Mouse (Mus musculus): ENCODE measurements at regions not wholly inside any gene's neighbourhood (a gene's known extent, or its start where the extent isn't known, plus 50 kb on each side); places are given as distances from the start of the nearest gene placed in this dataset.

DNA sequence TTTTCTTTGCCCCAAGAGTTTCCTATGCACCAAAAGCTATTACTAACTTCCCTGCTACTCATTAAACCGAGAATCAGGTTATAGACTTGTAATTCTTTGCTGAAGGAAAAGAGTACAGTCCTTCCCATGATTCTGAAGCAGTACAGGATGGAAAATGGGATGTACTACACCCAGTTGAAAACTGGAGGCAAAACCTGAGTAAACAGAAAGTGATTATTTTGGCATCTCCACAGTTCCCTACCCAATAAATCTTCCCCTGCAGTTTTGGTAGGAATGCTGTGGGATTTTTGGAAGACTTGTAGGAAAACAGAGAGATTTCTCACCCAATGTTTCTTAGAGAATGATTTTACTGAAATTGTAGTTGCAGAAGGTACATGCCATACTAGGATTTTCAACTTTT, 268.5 kb downstream of the Dio2 start:
- no peak for DNase-seq (ENCODE audit: low spot score)

DNA sequence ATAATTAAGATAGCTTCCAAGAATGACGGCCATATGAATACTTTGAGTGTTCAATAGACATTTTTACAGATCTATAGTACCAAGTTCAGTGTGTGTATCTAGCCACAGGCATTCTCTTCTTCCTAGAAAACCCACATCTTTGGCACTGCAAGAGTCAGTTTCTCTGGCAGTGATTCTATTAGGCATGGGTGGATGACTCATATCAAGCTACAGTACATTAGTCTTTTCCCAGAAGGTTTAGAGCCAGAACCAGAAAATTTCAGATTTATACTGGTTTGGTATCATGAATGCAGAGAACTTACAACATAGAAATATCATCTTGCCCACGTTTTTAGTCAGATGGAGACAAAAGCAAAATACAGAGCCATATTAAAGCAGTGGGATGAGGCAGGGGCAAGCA, 278.1 kb downstream of the Dio2 start:
- DNase-seq (ENCODE audit: low spot score), result no peak

DNA sequence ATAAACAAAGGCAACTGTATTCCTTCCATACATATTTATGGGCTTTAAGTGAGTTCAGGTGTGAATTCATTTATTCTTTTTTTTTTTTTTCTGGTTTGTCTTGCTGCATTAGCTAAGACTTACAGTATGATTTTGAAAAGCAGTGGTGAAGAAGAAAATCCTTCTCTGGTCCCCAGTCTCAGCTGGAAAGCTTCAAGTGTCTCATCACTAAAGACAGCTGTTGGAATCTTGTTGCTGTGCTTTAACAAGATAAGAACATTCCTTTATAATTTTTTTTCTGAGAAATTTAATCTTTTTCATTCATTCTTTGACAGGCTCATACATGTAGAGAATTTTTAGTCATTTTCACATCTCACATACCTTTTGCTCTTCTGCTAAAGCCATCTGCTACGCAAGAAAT, 297.6 kb downstream of the Dio2 start:
- no peak for DNase-seq (ENCODE audit: low spot score)

DNA sequence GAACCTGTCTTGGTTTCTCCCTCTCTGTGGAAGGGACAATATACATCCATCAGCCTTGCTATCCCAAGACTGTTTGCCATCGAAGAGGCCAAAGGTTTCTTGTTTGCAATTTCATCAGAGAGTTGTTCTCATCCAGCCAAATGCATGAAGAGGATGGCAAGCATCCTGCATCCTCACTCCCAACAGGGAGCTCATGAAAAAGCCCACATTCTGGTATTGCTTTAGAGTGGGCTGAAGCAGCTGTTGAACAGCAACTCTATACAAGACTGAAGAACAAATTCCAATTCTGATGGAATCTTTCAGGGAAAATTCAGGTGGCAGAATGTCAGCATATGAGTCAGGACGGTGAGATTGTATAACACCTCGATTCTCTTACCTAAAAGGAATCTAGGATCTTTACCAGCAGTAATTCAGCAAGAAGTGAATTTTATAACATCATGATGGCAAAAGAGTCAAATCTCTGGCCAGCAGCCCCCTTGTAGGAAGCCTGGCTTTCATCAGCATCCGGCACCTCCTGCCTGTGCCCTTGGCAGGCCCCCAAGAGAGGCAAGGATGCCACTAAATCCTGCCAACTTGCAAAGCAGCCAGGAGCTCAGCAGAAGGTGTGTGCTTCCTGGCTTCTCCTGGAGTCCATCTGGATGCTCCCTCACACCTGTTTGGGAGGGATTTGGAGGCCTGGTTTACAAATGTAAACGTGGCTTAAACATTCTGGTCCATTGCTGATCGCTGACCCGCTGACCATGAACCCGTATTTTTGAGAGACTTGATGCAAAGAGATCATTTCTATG, 312.8 kb downstream of the Dio2 start:
- DNase-seq (ENCODE audit: low spot score), result no peak

DNA sequence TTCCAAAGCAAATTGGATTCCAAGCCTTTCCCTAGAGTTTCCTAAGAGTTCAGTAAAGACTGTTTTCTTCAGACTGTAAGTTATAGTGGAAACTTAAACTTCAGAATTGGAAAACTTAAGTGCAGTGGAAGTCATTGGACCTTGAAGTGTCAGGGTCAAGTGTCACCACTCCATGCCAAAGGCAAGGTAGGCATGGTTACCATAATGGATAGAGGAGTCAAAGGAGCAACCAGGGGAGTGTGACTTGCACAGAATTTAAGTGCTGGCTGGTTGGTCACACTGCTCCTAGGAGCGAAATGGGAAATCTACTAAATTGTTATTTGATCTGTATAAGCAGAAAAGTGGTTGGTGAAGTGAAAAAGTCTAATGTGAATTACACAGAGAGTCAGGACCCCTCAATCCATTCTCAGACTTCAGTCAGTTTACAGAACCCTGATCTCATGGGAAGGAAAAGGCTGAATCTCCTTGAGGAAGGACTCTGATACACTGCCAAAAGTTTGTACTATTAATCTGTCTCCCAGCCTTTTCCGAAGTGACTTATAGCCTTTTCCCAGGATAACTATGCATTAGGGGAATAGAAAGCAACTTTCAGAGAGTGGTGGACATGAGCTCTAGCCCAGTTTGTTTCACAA, 320.5 kb downstream of the Dio2 start:
- DNase-seq (ENCODE audit: low spot score), result no peak

DNA sequence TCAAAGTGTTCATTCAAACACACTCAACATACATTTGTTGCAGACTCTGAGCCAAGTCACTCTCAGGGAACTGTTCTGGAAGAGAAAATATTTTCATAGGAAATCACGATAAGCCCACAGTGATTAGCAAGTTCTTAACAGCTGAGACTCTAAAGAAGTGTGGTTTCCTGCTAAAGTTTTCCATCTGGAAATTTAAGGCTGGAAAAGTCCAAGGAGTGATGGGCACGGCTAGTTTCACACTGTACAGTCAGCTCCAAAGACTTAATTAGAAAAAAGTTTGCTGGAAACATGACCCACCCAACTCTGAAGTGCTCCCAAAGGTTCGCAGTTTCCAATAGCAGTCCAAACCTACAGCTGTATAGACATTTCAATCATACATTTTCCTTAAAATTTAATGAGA, 329.5 kb downstream of the Dio2 start:
- DNase-seq (ENCODE audit: low spot score), result no peak

DNA sequence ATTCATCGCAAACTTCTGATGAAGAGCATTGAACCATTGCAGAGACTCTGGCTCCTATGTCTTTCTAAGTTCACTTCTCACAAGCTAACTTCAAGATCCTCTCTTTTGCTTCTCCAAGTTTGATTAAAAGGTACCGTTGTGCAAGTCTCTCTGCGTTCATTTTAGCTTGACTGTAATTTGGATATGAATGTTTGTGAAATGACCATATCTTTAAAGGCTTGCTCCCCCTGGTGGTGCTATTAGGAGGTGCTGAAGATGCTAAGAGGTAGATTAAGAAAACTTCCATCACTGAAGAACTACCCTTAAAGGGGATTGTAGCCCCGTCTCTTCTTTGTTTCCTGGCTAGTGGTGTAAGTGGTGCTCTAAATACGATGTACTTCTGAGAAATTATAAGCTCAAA, 339.7 kb downstream of the Dio2 start:
- DNase-seq (ENCODE audit: low spot score), result peak; percentile 3
